Mouse (Mus musculus): Measurements from ENCODE around the gene Ccdc32.

DNA sequence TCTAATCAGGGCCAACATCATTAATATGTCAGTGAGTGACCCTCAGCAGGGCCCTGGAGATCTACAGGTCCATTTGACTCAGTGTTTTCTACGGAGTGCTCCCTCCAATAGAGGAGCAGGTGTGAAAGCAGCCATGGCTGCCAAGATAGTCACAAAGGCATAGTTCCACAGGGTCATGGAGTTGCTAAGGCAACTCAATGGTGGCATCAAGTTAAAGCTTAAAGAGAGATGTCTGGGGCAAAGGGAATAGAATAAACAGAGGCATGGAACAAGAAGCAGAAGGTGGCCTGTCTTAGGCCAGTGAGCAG lies 32.4 kb downstream of the Ccdc32 start:
- TF ChIP-seq CTCF (conservative IDR thresholded peaks at IDR 0.05; ENCODE audit: low read length) (no peak), NANOG (IDR thresholded peaks at IDR 0.05; ENCODE audit: borderline replicate concordance, low read length) (no peak)
